Mouse (Mus musculus) embryo, embryonic 10.5 days (tissue): Measurements from ENCODE around the gene Plin2.
"Not testable (repeated sequence)": the region's sequence is repeated elsewhere in the genome, so short reads cannot be mapped to it uniquely, and the experiment has no call there.

ENCODE experiments used
- DNase-seq: peaks from one replicate; pipeline ENCODE4 v3.0.0-alpha.2; 2015; ENCODE audit warnings: low spot score

Plin2 gene

DNA sequence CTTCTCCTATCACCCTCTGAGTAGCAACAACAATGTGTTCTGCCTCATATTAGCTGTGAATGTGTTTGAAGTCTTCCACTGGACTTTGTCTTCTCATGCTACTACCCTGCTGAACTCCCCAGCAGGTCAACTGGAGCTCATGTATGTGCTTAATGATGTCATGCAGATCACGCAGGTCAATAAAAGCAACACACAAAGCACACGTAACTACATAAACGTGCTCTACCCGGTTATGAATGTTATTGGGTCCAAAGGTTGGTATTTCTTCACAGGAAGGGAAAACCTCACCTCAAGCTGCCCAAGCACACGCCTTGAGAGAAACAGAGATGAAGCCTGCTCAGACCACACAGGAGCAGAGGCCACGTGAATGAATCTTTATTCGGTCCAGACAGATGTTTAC, 43.4 kb downstream of the Plin2 start:
- not testable (repeated sequence) for DNase-seq

DNA sequence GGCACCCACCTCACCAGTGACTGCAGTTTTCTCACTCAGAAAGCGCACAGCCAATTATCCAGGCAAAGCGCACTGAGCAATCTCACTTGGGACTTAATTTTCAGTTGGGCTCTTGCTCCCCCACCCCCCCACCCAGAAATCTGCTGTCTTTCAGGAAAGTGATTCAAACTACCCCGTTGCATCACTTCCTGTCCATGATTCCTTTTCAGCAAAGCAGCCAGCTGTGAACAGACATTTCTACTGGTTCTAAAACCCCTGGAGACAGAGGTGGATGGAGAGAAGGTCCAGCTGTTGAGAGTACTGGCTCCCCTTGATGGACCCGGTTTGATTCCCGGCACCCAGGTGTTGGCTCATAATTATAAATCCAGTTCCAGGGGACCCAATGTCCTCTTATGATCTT, 44.4 kb downstream of the Plin2 start:
- no peak for DNase-seq

DNA sequence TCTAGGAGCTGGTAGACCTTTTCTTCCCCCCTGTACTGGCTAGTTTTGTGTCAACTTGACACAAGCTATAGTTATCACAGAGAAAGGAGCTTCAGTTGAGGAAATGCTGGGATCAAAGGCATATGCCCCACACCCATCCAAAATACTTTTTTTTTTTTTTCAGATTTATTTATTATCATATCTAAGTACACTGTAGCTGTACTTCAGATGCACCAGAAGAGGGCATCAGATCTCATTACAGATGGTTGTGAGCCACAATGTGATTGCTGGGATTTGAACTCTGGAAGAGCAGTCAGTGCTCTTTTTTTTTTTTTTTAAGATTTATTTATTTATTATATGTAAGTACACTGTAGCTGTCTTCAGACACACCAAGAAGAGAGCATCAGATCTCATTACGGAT, 47.3 kb downstream of the Plin2 start:
- not testable (repeated sequence) for DNase-seq

- DNase-seq = no peak
Measured at GRCm38 (mm10) chr4:86622116-86622515, 47.7 kb downstream of the Plin2 start.

- no peak for DNase-seq
Measured at GRCm38 (mm10) chr4:86620506-86620905, 49.4 kb downstream of the Plin2 start.

GRCm38 (mm10) chr4:86612289-86612620, 57.6 kb downstream of the Plin2 start:
- no peak for DNase-seq

DNA sequence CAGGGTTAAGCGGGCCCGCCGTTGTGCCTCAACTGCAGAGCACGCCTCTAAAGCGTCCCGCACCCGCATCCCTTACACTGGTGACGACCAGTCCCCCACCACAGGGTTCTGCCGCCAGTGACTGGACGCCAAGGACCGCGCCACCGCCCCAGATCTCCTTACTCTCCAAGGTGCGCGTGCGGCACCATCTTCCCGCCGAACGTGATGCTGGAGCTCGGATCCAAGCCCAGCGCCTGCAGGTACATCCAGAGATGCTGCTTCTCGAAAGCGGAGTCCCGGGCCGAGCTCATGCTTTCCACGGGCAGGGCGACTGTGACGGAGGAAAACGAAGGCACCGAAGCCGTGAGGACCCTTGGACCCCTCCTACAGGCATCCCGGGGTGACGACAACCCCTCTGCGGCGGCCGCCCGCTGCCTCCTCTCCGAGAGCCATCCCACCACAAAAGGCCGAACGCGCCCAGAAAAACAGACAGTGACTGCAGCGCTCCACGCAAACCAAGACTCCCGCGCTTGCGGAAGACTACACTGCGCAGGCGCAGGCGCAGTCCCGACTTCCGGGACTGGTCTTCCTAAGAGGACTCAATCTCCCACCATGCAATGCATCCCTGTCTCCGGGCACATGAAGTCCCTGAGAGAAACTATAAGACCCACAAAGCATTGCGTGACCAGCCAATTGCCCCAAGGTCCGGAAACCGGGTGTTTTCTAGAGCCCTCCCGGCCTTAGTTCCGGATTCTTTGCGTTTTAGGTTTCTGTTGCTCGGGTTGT, 58.2 kb downstream of the Plin2 start, which contains the start of gene Haus6:
Gene Haus6, minus strand, starts transcription at position 532 of the 765 bp plus-strand sequence.
- peak; percentile 98 for DNase-seq
